Mouse (Mus musculus): ENCODE results near the gene Gpr132. TPM values are rescaled to one million over a fixed set of nuclear protein-coding genes. Genes with fewer than 3 reads are reported as not detected.

Gpr132 gene
- 0.07 and 0.13 TPM in 2 replicates for polyA plus RNA-seq (2015; fragmentation: Nextera tagmentation; extraction: Ambion mirVana)

DNA sequence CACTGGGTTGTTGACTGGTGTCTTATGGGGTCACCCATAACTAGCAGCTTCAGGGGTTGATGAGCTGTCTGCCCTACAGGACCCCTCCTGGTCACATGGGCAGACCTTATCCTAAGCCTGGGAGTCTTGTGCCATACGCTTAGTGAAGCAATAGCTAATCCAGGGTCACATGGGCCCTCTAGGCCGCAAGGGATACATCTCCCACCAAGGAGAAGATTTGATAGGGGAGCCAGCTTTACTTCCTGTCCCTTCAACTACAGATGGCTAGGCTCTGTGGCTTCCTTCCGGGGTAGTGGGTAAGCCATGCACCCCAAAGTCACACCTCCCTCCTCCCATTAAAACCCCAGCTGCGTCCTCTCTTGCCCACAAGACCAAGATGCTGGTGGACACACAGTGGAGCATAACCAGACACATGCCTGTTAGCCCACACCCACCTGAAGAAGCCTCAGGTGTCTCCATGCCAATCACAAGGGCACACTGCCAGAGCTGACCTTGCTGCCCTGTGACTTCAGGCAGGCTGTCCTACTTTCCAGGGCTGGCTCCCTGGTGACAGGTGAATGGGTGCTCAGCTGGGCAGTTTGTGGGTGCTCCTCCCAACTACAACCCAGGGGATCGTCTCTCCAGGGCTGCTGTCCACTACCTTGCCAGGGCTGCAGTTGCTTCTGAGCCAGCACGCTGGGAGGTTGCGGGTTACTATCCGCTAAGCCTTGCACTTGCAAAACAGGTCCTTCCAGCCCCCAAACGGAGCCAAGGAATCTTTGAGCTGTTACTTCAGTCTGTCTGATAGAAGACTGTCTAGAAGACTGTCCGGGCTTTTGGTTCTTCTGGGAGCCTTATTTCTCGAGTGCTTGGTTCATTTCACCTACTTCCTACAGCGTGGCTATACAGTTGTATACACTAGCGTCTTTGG is at the start of gene Gpr132:
Gpr132 (minus strand) TSS at position 51 of the 910 bp plus-strand sequence.

DNA sequence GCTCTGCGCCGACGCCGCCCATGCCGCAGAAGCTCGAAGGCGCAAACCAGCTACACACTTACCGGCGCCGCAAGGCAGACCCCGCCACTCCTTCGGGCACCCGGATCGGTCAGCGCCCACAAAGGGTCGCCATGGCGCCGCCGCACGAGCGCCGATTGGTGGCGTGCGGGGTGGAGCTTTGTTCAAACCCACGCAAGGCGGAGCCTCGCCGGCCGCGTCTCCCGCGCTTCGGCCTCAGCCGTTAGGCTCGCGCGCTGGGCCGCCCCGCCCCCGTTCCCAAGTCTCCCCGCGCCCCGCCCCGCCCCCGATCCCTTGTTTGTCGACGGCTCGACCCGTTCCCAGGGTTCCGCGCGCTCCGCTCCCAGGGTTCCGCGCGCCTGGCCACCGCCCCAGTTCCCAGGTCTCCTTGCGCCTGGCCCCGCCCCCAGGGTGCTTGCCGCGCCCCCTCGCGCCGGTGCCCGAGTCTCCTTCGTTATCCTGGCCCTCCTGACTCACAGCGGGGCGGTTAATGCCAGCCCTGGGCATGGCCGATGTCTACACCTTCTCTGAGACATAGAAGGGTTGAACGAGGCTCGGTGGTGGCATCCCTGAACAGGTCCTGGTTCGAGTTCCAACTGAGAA is 38.7 kb downstream of the Gpr132 start, which contains the start of gene Cdca4:
Cdca4 (minus strand) TSS at position 180 of the 621 bp plus-strand sequence.

DNA sequence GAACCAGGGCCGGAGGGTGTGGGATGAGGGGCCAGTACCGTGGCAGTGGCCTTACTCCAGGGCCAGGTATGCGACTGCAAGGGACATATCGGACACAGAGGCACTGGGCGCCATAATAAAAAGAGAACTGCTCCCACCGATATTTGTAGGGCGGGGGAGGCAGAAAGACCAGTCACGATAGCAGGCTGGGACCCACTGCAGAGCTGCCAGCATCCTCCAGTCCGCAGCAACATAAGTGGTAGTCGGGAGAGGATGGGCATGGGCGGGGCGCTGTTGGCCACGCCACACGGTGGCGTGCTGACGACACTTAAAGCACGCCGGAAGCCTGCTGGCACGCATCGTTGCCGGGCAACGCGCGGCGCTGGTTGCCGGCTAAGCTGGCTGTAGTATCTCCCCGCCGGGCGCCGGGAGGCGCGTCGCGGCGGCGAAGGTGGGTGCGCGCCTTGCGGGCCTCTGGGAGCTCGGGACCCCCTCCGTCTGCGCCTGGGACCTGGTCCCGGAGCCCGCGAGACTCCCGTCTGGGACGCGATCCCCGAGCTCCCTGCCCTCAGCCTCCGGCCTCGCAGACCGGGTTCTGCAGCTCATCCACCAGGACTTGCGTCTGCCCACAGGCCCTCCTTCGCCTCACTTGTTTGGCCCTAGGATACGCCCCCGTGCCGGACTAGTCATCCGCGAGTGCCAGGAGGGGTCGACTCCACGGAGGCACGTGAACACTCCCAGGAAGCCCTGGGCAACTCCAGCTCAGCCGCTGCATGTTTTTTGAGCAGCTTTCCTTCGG is 59.3 kb downstream of the Gpr132 start, which contains the start of gene Clba1:
Clba1 (plus strand) TSS at position 351 of the 778 bp plus-strand sequence.

DNA sequence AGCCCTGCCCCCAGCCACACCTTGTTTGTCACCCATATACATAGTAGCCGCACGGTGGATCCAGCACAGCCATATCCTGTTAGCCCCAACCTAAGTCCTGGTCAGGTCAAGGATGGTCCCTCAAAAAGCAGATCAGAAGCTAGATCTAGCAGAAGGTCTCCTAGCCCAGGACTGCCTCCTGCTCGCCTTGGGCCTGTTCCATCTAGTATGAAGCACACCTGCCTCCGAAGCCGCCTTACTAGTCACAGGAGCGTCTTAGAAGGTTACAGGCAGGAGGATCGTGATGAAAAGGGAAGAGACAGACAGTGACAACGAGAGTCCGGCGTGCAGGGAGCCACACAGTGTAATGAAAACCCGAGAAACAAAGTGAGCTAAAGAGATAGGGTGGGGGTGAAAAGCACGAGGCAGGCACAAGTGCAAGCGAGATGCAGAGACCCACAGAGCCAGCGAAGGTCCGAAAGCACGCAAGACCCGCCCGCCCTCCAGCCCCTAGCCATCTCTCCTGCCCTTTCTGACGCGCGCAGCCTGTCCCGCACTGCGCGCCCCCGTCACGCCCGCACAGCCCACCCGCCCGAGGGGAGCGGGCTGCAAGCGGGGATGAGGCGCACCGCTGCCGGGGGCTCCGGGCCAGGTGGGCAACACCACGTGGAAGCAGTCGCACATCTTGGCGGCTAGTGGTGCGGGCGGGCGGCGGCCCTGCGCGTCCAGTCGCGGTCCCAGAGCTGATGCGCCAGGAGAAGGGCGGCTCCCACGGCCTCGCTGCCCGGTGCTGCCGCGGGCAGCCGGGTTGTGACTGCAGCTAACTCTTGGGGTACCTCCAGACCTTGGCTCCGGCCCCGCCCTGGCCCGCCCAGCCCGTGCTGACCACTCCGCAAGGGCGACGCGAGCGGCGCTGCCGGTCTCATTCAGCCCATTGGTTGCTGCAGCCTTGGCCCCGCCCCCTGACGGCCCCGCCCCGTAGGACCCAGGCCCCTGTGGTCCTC is 65.9 kb downstream of the Gpr132 start, which contains the start of gene Ahnak2:
Ahnak2 (minus strand) TSS at position 794 of the 983 bp plus-strand sequence.

Other genes starting within 250 kb of the Gpr132 start
- 8.0 and 15.3 TPM in 2 replicates for gene Adssl1, start 248.2 kb downstream of the Gpr132 start, polyA plus RNA-seq (2015; fragmentation: Nextera tagmentation; extraction: Ambion mirVana)
- gene Siva1, start 223.5 kb downstream of the Gpr132 start, polyA plus RNA-seq (2015; fragmentation: Nextera tagmentation; extraction: Ambion mirVana): 120 and 197 TPM in 2 replicates
- 145 and 166 TPM in 2 replicates for gene Akt1, start 193.3 kb downstream of the Gpr132 start, polyA plus RNA-seq (2015; fragmentation: Nextera tagmentation; extraction: Ambion mirVana)
- 2.8 and 2.9 TPM in 2 replicates for gene Zbtb42, start 189.4 kb downstream of the Gpr132 start, polyA plus RNA-seq (2015; fragmentation: Nextera tagmentation; extraction: Ambion mirVana)
- 9.8 and 12.7 TPM in 2 replicates for gene Cep170b, start 147.8 kb downstream of the Gpr132 start, polyA plus RNA-seq (2015; fragmentation: Nextera tagmentation; extraction: Ambion mirVana)
- 10.0 and 13.3 TPM in 2 replicates for gene Pld4, start 107.6 kb downstream of the Gpr132 start, polyA plus RNA-seq (2015; fragmentation: Nextera tagmentation; extraction: Ambion mirVana)
- gene Ahnak2, start 65.6 kb downstream of the Gpr132 start, polyA plus RNA-seq (2015; fragmentation: Nextera tagmentation; extraction: Ambion mirVana): 5.5 and 7.6 TPM in 2 replicates
- 9.2 and 11.0 TPM in 2 replicates for gene Clba1, start 59.3 kb downstream of the Gpr132 start, polyA plus RNA-seq (2015; fragmentation: Nextera tagmentation; extraction: Ambion mirVana)
- 25.7 and 31.1 TPM in 2 replicates for gene Cdca4, start 38.8 kb downstream of the Gpr132 start, polyA plus RNA-seq (2015; fragmentation: Nextera tagmentation; extraction: Ambion mirVana)
- gene Jag2, start 61.5 kb upstream of the Gpr132 start, polyA plus RNA-seq (2015; fragmentation: Nextera tagmentation; extraction: Ambion mirVana): 1.6 and 2.5 TPM in 2 replicates
- gene Nudt14, start 73.9 kb upstream of the Gpr132 start, polyA plus RNA-seq (2015; fragmentation: Nextera tagmentation; extraction: Ambion mirVana): 121 and 138 TPM in 2 replicates
- 19.2 and 26.7 TPM in 2 replicates for gene Btbd6, start 108.3 kb upstream of the Gpr132 start, polyA plus RNA-seq (2015; fragmentation: Nextera tagmentation; extraction: Ambion mirVana)
- gene Brf1, start 132.5 kb upstream of the Gpr132 start, polyA plus RNA-seq (2015; fragmentation: Nextera tagmentation; extraction: Ambion mirVana): 28.1 and 39.0 TPM in 2 replicates
- gene Pacs2, start 146.3 kb upstream of the Gpr132 start, polyA plus RNA-seq (2015; fragmentation: Nextera tagmentation; extraction: Ambion mirVana): 10.8 and 12.3 TPM in 2 replicates
- gene Tex22, start 206.3 kb upstream of the Gpr132 start, polyA plus RNA-seq (2015; fragmentation: Nextera tagmentation; extraction: Ambion mirVana): not detected in 2 replicates
- gene Mta1, start 230.1 kb upstream of the Gpr132 start, polyA plus RNA-seq (2015; fragmentation: Nextera tagmentation; extraction: Ambion mirVana): 9.4 and 10.8 TPM in 2 replicates